Mouse (Mus musculus): Measurements from ENCODE around the gene Dnajb14. TPM values are rescaled to one million over a fixed set of nuclear protein-coding genes. Genes with fewer than 3 reads are reported as not detected.
A peak's percentile ranks its signal among the peaks of the same experiment; 100 is the strongest.

Dnajb14 gene
- total RNA-seq, 2 experiments from 2014 or later = 10.9 to 11.0 TPM

DNA sequence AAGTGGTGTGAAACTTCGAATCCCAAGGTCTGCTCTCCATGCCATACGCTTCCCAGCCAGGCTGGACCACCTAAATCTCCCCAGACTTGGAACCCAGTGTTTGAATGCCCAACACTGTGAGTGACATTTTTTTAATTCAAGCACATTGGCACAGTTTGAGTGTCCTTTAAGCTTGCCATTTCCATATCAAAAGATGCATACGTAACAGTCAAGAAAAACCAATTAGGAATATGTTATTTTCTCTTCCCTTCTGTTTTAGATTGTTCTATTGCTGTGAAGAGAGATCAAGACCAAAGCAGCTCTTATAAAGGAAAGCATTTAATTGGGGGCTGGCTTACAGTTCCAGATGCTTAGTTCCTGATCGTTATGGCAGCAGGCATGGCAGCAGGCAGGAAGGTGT is 6.0 kb upstream of the Dnajb14 start:
- intact Hi-C loops (cut with DNase I) = no loop called here

DNA sequence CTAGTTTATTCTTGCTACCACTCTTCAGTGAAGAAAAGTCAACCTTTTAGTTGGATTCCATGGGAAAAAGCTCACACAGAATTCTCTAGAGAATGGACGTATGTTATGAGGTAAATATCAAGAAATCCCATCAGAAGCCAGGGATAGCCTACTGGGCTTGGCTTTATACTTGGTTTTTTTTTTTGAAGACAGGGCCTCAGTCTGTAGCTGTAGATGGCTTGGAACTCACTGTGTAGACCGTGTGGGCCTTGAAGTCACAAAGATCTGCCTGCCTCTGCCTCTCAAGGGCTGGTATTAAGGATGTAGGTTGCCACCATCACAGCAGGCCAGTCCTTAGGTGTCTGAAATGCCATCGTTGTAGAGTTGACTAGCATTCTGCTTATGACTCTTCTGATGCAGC is 4.9 kb upstream of the Dnajb14 start:
- DNase-seq = no peak
- intact Hi-C loops (cut with DNase I) = no loop called here

More for the DNA sequence above, 6.0 kb upstream of the Dnajb14 start:
- DNase-seq = no peak

DNA sequence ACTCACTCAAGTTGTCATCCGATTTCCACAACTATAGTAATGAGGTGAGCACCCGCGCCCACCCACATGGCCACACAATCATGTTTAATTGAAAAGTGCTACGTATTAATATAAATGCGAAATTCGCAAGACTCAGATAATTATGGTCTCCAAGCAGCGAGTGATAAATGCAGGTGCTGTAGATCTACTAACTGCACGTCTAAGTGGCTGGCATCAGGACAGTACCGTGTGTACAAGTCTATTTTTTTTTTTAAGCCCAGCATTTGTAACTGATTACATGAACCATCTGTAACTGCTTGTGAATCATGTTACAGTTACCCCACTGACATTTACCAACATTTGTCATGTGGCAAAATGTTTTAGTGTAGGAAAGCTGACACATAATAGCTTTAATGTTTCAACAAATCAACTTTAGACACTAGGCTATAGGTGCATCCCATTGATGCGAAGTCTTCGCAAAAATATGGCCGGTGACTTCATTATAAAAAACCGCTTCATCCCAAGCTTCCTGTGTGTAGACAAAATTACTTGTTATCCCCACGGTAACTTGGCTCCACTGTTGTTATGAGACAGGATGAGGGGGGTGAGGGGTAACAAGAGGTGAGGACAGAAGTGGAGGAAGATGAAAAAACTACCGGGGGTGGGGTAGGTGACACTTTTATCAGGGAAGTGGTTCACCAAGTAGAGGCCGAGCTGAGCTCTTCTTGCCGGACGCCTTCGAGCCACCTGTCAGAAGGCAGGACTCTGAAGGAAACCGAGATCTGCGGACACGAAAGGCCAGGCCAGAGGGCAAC is 3.9 kb upstream of the Dnajb14 start:
- intact Hi-C loops (cut with DNase I) = loop anchor here (2.0 kb wide), 2 partner anchors 55 to 281 kb away; partner anchors contain the start of genes Lamtor3 and Mttp
- no peak for DNase-seq

DNA sequence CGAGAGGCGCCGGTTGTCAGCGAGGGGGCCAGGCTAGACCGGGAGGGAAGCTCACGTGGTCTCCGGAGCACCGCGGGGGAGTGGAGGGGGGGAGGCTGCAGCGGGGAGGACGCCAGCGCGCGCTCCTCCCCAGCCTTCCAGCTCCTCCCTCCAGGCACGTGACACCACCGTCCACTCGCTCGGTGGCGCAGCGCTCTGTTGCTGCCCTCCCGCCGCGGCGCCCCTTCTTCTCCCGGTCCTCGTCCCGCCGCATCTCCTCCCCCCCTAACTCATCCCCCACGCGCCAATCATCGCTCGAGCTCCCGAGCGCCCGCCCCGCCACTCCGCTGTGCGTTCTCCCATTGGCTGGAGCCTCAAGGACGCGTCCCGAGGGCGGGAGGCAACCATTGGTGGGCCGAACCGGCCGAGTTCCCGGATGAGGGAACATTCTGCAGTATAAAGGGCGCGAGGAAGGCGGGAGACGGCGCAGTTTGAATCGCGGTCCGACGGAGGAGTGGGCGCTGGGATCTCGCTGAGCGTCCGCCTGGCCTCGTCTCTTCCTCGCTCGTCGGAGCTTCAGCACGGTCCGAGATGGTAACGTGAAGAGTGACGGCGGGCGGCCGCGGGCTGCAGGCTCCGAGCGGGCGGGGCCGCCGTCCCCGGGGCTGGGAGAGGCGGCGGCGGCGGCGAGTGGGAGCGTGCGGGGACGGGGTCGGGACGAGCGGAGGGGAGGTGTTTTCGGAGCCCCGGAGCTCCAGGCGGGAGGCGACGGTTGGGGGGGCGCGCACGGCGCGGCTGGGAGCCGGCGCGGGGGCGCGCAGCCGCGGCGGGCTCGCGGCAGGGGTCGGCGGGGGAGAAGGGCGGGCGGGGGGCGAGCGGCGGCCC is 3.1 kb upstream of the Dnajb14 start, which contains the start of gene H2afz:
TSS of gene H2afz (plus strand) at position 364 of the 864 bp plus-strand sequence.
- DNase-seq = peak; percentile 98
- intact Hi-C loops (cut with DNase I) = loop anchor here (2.0 kb wide), 2 partner anchors 54 to 280 kb away; partner anchors contain the start of genes Lamtor3 and Mttp

DNA sequence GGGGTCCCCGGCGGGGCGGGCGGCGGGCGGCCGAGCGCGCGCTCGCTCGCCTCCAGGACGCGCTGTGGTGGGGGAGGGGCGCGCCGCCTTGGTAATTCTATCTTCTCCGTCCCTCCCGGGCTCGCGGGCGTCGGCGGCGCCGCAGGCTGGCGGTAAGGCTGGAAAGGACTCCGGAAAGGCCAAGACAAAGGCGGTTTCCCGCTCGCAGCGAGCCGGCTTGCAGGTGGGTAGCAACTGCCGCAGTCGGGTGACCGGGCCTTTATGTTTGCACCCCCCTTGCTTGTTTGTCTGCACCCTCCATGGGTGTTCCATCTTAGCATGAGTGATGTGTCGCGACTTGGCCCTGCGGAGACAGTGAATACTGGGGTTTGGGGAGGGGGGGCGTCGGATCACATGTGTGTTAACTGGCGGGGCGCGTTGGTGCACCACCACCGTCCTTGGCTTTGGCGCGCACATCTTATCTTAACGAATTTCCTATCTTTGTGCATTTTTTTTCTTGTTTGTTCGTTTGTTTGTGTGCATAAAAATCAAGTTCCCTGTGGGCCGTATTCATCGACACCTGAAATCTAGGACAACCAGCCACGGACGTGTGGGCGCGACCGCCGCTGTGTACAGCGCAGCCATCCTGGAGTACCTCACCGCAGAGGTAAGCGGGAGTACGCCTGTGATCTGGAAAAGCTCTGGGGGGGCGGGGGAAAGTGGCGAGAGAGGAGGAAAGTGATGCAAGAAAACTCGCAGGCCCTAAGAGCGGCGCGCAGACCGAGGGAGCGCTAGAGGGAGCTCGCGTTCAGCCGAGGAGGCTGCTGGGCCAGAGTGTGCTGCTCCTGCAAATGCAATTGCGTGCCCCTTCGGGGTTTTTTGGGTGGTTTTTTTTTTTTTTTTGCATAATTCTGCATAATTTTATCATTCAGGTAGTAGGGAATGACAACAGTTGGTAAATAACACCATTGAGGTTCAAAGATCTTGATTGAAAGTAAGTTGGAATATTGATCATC is 2.2 kb upstream of the Dnajb14 start:
- intact Hi-C loops (cut with DNase I) = loop anchor here (2.0 to 5.0 kb wide), 4 partner anchors 54 to 1143 kb away; partner anchors contain the start of genes Lamtor3 and Mttp

DNA sequence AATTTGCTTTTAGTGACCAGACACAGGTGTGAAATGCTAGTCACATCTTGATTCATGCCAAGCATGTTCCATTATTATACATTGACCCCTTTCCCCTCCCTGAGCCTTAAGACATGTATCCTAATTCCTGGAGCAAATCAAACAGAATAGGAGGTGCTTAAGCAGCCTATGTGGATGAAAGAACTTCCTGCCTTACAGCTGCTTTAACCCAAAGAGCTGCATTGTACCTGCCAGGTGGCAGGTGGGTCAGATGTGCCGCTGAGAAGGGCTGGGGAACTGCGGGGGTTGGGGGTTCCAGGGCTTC is 390 bp upstream of the Dnajb14 start:
- intact Hi-C loops (cut with DNase I) = loop anchor here (2.0 to 5.0 kb wide), 3 partner anchors 90 to 1145 kb away; no protein-coding TSS in a partner anchor
- DNase-seq = no peak

More for the DNA sequence above, 2.2 kb upstream of the Dnajb14 start:
- peak; percentile 90 to 91 for DNase-seq

DNA sequence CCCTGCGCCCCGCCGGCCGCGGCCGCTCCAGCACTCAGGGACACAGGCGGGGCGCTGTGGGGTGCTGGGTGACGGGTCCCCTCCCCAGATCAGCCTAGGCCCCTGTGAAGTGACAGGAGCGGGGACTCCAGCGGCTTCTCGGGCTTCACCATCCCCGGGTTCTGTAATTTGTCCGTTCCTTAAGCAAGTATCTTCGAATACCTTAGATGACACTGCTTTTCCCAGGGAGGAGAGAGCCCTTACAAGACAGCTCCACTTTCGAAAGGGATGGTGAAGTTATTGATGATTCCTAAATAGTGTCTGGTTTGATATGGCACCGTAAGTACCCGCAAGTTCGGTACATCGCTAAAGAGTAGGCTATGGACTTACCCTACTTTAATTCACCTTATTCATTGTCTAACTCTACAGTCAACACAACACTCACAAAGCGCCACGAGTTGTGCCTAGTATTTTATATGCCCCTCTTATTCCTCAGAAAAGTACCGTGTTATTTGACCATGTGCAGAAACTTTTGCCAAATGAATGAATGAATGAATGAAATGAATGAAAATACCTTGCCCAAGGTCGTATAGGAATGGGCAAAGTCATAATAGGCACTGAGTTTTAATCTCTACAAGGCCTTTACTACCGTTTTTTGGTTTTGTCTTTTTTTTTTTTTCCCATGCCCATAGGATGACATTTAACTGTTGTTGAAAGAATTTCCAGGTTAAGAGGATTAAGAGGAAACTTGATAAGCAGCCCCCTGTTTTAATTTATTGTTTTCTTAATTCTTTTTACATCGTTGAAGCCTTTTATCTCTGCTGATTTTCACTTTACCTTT is 829 bp downstream of the Dnajb14 start:
- DNase-seq = no peak
- intact Hi-C loops (cut with DNase I) = loop anchor here (5.0 kb wide), 2 partner anchors 91 to 1146 kb away; no protein-coding TSS in a partner anchor

DNA sequence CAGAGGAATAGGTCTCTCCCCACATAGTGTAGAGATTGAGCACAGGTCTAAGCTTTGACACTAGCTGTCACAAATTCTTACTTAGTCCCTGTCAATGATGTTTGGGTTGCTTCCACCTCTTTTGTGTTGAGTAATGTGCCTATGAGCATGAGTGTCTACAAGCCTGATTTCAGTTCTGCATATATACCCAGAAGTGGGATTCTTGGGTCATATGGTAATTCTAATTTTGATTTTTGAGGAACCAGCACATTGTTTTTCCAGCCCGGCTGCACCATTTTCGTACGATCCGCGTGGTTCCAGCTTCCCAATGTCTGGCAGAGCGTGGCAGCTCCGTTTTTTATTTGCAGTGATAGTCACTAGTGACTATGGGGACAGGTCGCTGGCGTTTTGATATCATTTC is 1.9 kb downstream of the Dnajb14 start:
- intact Hi-C loops (cut with DNase I) = loop anchor here (5.0 kb wide), 2 partner anchors 92 to 1147 kb away; no protein-coding TSS in a partner anchor
- no peak for DNase-seq

DNA sequence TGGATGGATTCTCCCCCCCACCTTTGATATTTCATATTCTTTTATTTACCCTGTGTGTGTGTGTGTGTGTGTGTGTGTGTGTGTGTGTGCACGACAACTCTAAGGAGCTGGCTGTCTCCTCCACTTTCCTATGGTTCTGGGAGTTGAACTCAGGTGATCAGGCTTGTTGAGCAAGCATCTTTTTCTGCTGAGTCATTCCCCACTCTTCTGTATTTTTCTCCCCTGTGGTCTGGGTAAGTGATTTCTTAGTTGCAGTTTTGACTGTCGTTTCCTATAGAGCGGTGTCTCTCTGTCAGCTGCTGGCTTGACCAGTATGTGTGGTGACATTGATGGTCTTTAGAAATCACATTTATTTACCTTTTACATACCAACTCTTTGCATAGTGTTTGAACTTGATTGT is 11.8 kb downstream of the Dnajb14 start:
- DNase-seq = no peak
- intact Hi-C loops (cut with DNase I) = no loop called here

DNA sequence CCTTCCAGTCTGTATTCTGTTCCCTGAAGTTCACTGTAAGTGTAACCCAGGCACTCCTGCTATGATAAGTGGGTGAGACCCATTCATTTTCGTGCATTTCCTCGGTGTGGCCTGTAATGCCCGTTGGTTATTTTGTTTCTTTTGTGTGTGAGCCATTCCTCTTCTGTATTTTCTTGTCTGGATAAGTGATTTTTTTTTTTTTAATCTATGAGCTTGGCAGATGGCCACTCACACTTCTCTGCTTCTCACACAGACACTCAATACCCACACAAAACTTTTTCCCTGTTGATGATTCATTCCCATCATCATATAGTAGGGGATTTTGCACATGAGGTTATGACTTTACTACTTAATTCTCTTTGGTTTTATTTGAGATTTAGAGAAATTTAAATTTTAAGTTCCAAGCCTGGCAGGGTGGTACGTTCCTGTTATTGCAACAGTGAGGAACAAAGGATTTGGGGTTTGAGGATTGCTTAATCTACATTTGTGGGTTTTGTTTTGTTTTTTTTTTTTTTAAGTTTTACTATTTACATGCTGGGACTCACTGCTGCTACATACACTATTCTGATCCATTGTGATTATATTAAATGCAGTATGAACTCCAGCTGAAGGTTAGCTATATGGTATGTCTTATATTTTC is 12.8 kb downstream of the Dnajb14 start:
- intact Hi-C loops (cut with DNase I) = no loop called here
- DNase-seq = no peak

DNA sequence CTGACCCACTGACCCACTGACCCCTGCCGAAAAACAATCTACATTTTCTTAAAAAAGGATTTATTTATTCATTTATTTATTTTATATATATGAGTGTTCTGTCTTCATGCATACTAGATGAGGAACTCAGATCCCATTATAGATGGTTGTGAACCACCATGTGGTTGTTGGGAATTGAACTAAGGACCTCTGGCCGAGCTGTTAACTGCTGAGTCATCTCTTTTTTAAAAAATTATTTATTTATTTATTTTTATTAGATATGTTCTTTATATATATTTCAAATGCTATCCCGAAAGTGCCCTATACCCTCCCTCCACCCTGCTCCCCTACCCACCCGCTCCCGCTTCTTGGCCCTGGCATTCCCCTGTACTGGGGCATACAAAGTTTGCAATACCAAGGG is 13.6 kb downstream of the Dnajb14 start:
- no peak for DNase-seq
- intact Hi-C loops (cut with DNase I) = no loop called here

DNA sequence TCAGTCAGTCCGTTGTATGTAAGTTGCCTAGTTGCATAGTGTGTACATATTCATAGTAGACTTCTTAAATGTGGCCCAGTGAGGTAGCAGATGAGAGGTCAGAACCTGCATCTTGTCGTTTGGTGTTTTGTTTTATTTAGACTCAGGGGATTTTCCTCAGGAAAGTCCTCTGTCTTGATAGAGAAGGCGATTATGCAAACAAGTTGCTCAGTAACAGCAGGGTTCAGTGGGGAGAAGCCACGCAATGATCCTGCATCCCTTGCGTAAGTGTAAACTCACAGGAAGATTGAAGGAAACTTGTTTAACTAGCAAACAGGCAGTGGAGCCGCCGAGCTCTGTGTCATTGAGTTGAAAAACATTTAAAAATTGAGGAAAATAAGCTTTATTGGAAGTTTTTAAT is 20.5 kb downstream of the Dnajb14 start:
- DNase-seq = no peak
- intact Hi-C loops (cut with DNase I) = no loop called here

DNA sequence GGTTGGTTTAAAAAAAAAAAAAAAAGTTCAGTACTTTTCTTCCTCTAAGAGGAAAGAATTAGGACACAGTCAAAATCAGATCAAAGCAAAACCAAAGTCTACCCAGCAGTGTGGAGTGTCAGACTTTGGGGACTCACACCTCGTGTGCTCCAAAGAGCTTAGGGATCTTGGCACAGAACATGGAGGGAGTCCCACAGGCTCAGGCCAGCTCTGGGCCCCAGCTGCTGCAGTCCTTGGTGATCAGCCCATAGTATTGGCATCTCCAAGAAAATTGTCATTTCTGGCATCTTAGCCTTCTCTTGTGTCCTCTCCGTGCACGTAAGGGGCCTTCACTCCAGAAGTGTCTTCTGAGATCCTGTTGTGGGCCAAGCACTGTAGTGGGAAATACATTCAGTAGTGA is 23.6 kb downstream of the Dnajb14 start:
- intact Hi-C loops (cut with DNase I) = no loop called here

DNA sequence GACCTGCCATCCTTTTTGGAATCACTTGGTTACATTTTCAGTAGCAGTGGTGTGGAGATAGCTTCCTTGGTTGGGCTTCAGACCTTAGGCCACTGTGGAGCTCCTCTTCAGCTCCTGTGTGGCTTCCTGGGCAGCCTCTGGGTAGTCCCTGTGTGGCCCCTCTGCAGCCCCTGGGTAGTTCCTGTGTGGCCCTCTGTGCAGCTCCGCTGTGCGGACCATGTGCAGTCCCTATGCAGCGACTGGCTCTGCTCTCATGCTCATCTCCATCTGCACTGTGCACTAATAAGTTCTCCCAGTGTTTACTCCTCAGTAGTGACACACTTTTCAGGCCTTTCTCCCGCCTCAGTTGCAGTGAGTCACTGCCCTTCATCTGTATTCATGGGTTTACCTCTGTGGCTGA is 24.6 kb downstream of the Dnajb14 start:
- no peak for DNase-seq
- intact Hi-C loops (cut with DNase I) = no loop called here

More for the DNA sequence above, 23.6 kb downstream of the Dnajb14 start:
- no peak for DNase-seq

DNA sequence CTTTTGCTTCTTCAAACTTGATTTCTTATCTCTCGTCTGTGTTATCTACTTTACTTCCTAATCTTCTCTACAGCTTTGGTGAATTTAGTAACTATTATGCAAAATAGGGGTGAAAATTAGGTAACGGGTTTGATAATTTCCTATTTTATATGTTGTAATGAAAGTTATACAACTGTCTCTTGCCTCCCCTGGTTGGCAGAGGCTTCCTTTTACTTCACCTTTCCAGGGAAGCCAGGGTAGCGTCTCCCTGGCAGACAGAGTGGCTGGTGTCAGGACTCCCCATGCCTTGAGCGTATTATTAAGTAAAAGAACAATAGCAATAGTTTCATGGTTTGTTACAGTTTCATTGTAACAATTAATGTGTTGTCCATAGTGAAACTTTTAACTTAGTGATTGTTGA is 26.3 kb downstream of the Dnajb14 start:
- DNase-seq = no peak
- intact Hi-C loops (cut with DNase I) = no loop called here

DNA sequence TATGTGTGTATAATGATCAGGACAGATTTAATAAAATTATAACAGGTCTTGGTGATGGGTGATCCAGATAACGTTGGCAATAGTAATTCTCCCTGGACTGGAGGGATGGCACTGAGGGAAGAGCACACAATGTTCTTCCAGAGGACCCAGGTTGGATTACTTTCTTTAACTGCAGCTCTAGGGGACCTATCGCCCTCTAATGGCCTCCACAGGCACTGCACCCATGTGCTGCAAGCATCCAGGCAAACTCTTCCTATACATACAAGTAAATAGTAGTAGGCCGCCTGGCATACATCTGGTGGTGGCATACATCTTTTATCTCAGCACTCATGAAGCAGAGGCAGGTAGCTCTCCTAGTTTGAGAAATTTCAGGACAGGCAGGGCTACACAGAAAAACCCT is 27.7 kb downstream of the Dnajb14 start:
- intact Hi-C loops (cut with DNase I) = no loop called here
- DNase-seq = no peak

DNA sequence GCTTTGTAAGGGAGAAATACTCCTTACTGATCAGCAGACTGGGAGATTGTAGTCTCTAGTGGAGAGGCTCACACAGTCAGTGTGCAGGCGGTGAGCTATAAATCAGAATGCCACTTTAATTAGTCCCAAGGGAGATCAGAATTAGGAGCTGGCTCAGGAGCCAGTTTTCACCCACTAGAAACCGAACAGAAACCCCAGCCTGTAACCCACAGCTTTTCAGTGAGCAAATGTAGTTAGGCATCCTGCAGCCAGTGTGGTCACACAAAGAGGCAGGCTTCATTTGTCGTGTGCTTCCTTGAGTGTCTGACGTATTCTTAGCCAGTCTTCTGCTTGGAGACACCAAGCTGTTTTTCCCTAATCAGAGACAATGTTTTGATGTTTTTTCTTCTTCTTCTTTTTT is 28.9 kb downstream of the Dnajb14 start:
- DNase-seq = no peak
- intact Hi-C loops (cut with DNase I) = no loop called here

DNA sequence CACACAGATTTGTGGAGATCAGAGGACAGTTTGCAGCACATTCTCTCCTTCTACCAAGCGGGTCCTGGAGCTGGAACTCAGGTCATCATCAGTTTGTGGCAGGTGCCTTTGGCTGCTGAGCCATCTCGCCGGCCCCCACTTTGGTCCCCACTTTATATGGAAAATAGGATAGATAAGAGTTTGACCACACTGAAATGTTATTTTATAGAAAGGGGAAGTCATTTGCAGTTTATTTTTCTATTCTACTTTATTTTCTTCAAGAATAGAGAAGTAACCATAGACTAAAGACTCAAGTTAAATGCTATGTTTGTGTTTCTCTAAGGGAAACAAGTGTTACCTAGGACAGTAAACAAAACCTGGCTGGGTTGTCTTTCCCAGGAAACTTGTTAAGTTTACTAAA is 29.4 kb downstream of the Dnajb14 start:
- intact Hi-C loops (cut with DNase I) = no loop called here
- no peak for DNase-seq

DNA sequence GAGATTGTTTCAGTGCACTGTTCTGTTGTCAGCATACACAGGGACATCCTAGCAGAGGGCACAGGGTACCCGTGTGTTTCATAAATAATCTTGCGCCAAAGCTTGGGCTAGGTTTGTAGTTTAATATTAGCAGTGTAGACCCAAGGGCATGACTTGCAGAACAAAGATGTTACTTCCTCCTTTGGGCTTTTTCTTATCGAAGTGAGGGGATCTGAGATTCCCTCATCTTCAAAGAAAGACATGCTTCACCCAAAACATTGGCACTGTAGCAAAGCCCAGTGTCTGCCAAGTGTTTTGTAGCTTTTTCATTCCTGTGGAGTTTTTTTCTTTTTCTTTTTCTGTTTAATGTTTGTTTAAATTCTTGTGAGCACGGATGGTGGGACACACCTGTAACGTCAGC is 30.2 kb downstream of the Dnajb14 start:
- intact Hi-C loops (cut with DNase I) = no loop called here
- DNase-seq = no peak
